Mouse (Mus musculus): ENCODE measurements around the gene Gm20696.

Gene Gm20696

GRCm38 (mm10) chr6:99665457-99666317 is 910 bp downstream of the Gm20696 start:
- DNase-seq (ENCODE audit: low spot score) = no peak

DNA sequence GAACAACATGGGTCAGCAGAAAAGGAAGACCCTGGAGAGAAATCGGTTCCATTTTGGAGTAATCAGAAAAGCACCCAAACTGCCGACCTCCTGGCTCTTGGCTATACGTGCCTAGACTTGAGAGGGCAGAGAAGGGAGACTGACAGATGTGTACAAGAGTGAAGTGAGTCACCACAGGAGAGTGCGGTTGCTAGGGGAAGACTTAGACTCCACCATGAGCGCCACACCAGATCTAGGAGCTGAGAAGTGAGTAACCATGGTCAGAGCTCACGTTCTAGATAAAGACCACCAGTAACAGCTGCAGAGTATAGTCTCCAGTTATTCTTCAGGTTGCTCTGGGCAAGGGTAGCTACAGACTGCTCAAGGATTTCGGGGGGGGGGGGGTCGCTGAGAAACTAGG is 3.4 kb downstream of the Gm20696 start:
- DNase-seq (ENCODE audit: low spot score) = no peak

- no peak for DNase-seq (ENCODE audit: low spot score)
Measured at GRCm38 (mm10) chr6:99660443-99660842, 6.2 kb downstream of the Gm20696 start.

- DNase-seq (ENCODE audit: low spot score) = no peak
Measured at GRCm38 (mm10) chr6:99658586-99658985, 8.0 kb downstream of the Gm20696 start.

- no peak for DNase-seq (ENCODE audit: low spot score)
Measured at GRCm38 (mm10) chr6:99656088-99656487, 10.5 kb downstream of the Gm20696 start.

DNA sequence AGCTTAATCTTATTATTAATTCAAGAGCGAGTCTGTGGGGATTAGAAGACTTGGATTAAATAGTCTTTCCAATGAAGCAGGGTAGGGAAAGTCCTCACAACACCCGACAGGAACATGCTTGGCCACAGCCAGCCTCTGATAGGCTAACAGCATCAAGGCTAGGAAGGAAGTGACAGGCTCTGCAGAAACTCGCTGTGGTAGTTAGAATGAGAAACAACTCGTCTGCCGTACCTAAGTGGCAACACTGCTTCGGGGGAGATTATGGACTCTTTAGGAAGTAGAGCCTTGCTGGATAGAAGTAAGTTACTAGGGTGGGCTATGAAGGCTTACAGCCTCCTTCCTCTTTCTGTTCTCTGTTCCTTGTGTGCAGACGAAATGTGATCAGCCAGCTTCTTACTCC is 11.1 kb downstream of the Gm20696 start:
- DNase-seq (ENCODE audit: low spot score) = no peak

GRCm38 (mm10) chr6:99654343-99654742 is 12.3 kb downstream of the Gm20696 start:
- DNase-seq (ENCODE audit: low spot score) = no peak

- DNase-seq (ENCODE audit: low spot score) = no peak
Measured at GRCm38 (mm10) chr6:99652341-99652740, 14.3 kb downstream of the Gm20696 start.

DNA sequence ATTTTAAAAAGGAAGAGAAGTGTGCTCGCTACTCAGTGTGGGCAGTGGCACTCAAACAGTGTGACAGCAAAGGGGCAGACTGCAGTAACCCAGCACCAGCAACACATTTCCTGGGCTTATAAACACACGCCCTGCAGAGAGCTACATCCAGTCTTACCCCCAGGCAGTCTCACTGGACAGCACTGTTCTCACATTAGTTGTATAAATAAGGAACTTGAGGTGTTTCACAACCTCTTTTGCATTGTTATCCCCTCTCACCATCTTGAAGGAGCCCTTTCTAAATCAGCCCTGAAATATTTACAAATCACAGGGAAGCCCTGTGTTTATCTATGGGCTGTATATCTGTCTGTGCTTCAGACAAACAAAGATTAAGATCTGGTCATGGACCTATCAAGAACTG is 17.3 kb downstream of the Gm20696 start:
- DNase-seq (ENCODE audit: low spot score) = no peak

DNA sequence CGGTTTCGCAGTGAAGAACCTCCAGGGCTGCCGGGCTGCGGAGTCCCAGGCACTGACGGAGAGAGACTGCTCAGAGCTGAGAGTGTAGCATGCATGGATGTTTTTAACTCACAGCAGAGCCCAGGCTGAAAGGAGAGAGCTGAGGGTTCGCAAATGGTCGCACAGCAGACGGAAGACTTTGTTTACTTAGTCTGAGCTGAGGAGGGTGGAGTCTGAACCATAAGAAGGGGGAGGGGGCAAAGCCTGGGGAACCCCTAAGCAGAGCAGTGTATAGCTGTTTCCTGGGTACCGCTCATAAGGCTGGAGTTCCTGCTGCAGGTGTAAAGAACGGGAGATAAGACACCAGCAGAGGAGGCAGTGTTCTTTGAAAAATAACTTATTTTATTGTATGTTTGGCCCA is 20.3 kb downstream of the Gm20696 start:
- no peak for DNase-seq (ENCODE audit: low spot score)

DNA sequence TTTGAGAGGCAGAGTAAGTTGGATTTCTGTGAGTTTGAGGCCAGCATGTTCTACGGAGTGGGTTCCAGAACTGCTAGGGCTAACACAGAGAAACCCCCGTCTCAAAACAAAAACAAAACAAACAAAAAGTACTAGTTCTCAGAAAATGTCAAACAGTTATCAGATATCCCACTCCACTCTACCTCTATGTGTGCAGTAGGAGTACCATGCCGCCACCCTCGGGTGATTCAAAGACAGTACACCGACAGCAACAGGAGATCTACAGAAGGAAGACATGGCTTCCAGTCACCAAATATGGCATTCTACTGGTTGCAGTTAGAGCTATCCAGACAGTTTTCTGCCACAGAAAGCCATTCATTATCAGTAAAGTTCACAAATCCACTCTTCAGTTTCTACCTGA is 21.7 kb downstream of the Gm20696 start:
- no peak for DNase-seq (ENCODE audit: low spot score)

GRCm38 (mm10) chr6:99644386-99644785 is 22.2 kb downstream of the Gm20696 start:
- no peak for DNase-seq (ENCODE audit: low spot score)

DNA sequence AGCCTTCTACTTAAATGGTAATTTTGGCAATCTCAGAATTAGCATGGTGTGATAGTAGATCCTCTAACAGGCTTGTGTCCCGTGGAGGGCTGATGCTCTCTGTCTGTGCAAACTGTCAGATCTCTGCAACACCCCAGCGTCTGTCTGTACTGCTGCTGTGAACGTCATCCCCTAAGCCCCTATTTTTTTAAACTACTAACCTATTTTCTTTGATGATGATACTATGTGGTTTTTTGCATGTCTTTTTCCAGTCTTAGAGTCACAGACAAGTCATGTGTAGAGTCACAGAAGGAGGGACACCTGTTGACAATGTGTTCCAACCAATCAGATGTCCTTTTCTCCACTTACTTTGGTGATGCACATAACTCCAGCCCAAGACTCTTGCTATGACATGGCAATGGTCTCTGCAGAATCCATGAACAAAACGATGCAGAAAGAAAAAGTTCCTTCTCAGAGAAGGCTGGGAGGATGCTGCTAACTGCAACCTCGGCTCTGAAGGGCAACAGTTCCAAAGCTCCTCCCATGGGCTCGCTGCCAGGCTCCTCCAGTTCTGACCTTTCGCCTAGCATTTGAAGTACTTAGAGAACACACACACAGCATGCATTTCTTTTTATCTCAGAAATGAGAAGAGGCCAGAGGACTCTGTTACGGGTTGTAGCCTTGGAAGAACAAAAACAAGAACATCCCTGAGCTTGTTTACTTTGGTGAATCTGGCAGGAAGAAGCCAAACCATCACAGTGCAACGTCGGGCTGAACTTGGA is 23.0 kb downstream of the Gm20696 start:
- DNase-seq (ENCODE audit: low spot score) = peak; percentile 74

- DNase-seq (ENCODE audit: low spot score) = no peak
Measured at GRCm38 (mm10) chr6:99637456-99637855, 29.1 kb downstream of the Gm20696 start.

GRCm38 (mm10) chr6:99636801-99637200 is 29.8 kb downstream of the Gm20696 start:
- DNase-seq (ENCODE audit: low spot score) = peak; percentile 38

GRCm38 (mm10) chr6:99636121-99636520 is 30.5 kb downstream of the Gm20696 start:
- DNase-seq (ENCODE audit: low spot score) = no peak

DNA sequence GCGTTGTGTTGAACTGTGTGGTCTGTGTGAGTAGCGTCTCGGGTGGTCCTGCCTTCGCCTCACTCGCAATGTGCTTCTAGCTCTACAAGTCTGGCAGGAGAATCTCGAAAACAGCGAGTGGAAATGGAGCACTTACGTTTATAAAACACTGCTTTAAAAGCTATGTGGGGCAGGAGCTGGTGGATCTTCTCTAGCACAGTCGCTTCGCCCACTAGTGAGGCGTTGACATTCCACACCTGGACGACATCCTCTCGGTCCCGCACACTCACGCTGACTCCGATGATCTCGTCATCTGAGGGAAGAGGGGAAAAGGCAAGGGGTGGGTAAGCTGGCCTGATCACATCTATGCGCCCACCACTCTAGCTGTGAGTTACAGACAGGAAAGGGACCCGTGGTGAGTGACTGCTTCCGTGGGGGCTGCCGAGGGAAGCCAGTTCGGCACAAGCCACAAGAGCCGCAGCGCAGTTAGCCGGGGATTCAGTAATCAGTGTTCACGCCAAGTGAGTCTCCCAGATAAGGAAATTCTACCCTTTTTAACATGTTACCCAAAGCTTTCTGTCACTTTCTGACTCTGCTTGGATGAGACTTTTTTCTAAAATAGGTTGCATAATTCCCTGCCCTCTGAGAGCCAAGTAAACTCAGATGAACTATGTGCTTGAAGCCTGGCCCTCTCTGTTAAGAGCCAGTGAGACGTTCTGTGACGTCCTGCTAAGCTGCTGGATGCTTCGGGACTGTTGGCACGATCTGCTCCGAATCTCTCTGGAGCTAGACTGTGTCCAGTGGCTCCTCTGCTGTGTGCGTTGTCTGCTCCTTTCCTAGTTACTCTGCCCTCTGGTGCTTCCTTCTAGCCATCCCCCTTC is 34.2 kb downstream of the Gm20696 start:
- DNase-seq (ENCODE audit: low spot score) = peak; percentile 61

- DNase-seq (ENCODE audit: low spot score) = no peak
Measured at GRCm38 (mm10) chr6:99631637-99632036, 35.0 kb downstream of the Gm20696 start.

DNA sequence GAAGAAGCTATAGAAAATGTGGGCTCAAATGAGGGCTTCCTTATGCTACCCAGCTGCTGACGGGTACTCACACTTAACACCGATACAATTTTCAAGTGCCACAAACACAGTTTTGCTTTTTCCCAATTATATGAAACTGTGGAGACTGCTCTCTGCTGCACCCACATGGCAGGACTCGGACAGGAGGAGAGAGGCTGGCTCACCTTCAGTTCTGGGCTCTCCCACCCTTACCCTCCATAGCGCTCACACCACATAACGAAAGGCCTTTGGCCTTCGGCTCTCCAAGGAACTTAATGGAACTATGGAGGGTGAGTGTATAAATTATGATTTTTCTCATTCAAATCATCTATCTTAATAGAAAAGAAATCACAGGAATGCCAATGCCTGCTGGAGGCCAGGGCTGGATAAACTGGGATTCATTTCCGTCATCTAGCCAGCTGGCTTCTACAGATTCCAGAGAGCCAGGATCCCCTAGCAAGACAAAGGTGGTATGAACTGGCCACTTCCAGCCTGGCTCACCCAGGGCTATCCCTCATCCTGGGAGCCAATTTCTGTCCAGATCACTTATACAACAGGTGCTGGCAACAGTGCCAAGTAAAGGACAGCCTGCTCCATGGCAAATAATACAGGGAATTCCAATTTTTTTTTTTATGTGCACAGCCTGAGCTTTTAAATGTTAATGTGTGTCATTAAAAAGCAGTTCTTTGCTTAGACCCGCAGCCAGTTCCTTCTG is 36.7 kb downstream of the Gm20696 start:
- DNase-seq (ENCODE audit: low spot score) = no peak

GRCm38 (mm10) chr6:99626347-99626746 is 40.2 kb downstream of the Gm20696 start:
- no peak for DNase-seq (ENCODE audit: low spot score)

- DNase-seq (ENCODE audit: low spot score) = no peak
Measured at GRCm38 (mm10) chr6:99625803-99626202, 40.8 kb downstream of the Gm20696 start.

- no peak for DNase-seq (ENCODE audit: low spot score)
Measured at GRCm38 (mm10) chr6:99625306-99625705, 41.3 kb downstream of the Gm20696 start.

Data from lung, postnatal 25 days (tissue).